Mouse (Mus musculus) heart, adult 2 months (tissue): ENCODE data around the gene Mob3b.

Experiments
- CTCF ChIP-seq: fragments of 200-600 bp; IDR thresholded peaks from 2 replicates; pipeline ENCODE4 v1.8.1; 2022; ENCODE audit warnings: antibody characterized with exemption, mild to moderate bottlenecking, moderate library complexity
- POLR2A ChIP-seq: fragments of 200-500 bp; IDR thresholded peaks from 2 replicates; pipeline ENCODE4 v1.6.1; 2011; ENCODE audit warnings: mild to moderate bottlenecking, low read depth, low read length, control low read depth; ENCODE audit not compliant: insufficient read depth

- TF ChIP-seq CTCF (no peak), POLR2A (no peak)
Observed at GRCm38 (mm10) chr4:35189794-35190193, 32.5 kb upstream of the Mob3b start.
